Mouse (Mus musculus) lung, adult 2 months (tissue): ENCODE measurements at regions not wholly inside any gene's neighbourhood (a gene's known extent, or its start where the extent isn't known, plus 50 kb on each side); places are given as distances from the start of the nearest gene placed in this dataset.

Experiments used
- CTCF ChIP-seq: fragments of 200-500 bp; IDR thresholded peaks from 2 replicates; pipeline ENCODE4 v1.5.1; 2011; ENCODE audit warnings: mild to moderate bottlenecking, low read length, control low read depth; ENCODE audit not compliant: insufficient read depth
- POLR2A ChIP-seq: fragments of 200-500 bp; IDR thresholded peaks from 2 replicates; pipeline ENCODE4 v1.6.1; 2011; ENCODE audit warnings: low read depth, mild to moderate bottlenecking, control low read depth, low read length, borderline replicate concordance; ENCODE audit errors: extremely low read depth

- TF ChIP-seq CTCF: no peak
- TF ChIP-seq POLR2A: no peak
Measured at GRCm38 (mm10) chr16:29942111-29942510, 122.1 kb upstream of the Hes1 start.
